Mouse (Mus musculus) MEL (cell line): ENCODE measurements around the gene Denr. TPM values are rescaled to one million over a fixed set of nuclear protein-coding genes. Genes with fewer than 3 reads are reported as not detected.
A peak's percentile ranks its signal among the peaks of the same experiment; 100 is the strongest.

Experiments
- DNase-seq: peaks from one replicate; pipeline ENCODE4 v3.0.0; 2011; ENCODE audit warnings: low read depth, low spot score
- H3K27ac ChIP-seq: 2 replicates; pipeline ENCODE4 v1.5.1; 2012; ENCODE audit warnings: low read depth, mild to moderate bottlenecking, control low read depth, low read length, moderate library complexity; ENCODE audit not compliant: control insufficient read depth
- H3K27me3 ChIP-seq, 2 experiments: fragments of 150-350 bp in 1 of 2; sonication (generic) in 1 of 2; 2 replicates each; pipeline ENCODE4 v1.6.1; 2012; ENCODE audit warnings: low read length in 2 of 2, mild to moderate bottlenecking in 2 of 2, improper control_type of control experiment in 1 of 2, moderate library complexity in 1 of 2; ENCODE audit not compliant: insufficient read depth in 2 of 2, control insufficient read depth in 1 of 2
- H3K36me3 ChIP-seq, 2 experiments: 2 replicates each; pipeline ENCODE4 v1.6.1; 2012 to 2014; ENCODE audit warnings: low read length in 2 of 2, improper control_type of control experiment in 1 of 2, inconsistent platforms in 1 of 2, mild to moderate bottlenecking in 1 of 2; ENCODE audit not compliant: insufficient read depth in 2 of 2, control insufficient read depth in 1 of 2
- H3K4me1 ChIP-seq, 2 experiments: fragments of 150-350 bp in 1 of 2; sonication (generic) in 1 of 2; 2 replicates each; pipeline ENCODE4 v1.6.1; 2012; ENCODE audit warnings: low read length in 2 of 2, improper control_type of control experiment in 1 of 2, mild to moderate bottlenecking in 1 of 2; ENCODE audit not compliant: insufficient read depth in 2 of 2, control insufficient read depth in 1 of 2
- H3K4me3 ChIP-seq, 2 experiments: fragments of 150-350 bp in 1 of 2; sonication (generic) in 1 of 2; 2 replicates each; pipeline ENCODE4 v1.5.1; 2012; ENCODE audit warnings: low read depth in 2 of 2, low read length in 2 of 2, mild to moderate bottlenecking in 2 of 2, moderate library complexity in 2 of 2, control low read depth in 1 of 2, improper control_type of control experiment in 1 of 2; ENCODE audit not compliant: control insufficient read depth in 1 of 2, insufficient read depth in 1 of 2
- H3K79me2 ChIP-seq: 2 replicates; pipeline ENCODE4 v1.6.1; 2012; ENCODE audit warnings: mild to moderate bottlenecking, low read length, moderate library complexity; ENCODE audit not compliant: control insufficient read depth, poor library complexity, insufficient read depth
- H3K9ac ChIP-seq: 2 replicates; pipeline ENCODE4 v1.6.1; 2012; ENCODE audit warnings: low read depth, mild to moderate bottlenecking, control low read depth, low read length, moderate library complexity; ENCODE audit not compliant: control insufficient read depth, poor library complexity, severe bottlenecking
- H3K9me3 ChIP-seq: fragments of 150-350 bp; sonication (generic); replicated peaks from 2 replicates; pipeline ENCODE4 v1.6.1; 2012; ENCODE audit warnings: mild to moderate bottlenecking, low read length, improper control_type of control experiment, moderate library complexity; ENCODE audit not compliant: insufficient read depth
- BHLHE40 ChIP-seq: IDR thresholded peaks from 2 replicates; pipeline ENCODE4 v1.6.1; 2012; ENCODE audit warnings: low read depth, mild to moderate bottlenecking, inconsistent platforms, low read length, improper control_type of control experiment, borderline replicate concordance
- CHD2 ChIP-seq: IDR thresholded peaks from 2 replicates; pipeline ENCODE4 v1.6.1; 2011; ENCODE audit warnings: low read length, improper control_type of control experiment
- CTCF ChIP-seq, 3 experiments: IDR thresholded peaks in 2 of 3; conservative IDR thresholded peaks in 1 of 3; 2 replicates each; pipeline ENCODE4 v1.5.1; 2011 to 2012; ENCODE audit warnings: low read length in 3 of 3, low read depth in 2 of 3, mild to moderate bottlenecking in 2 of 3, improper control_type of control experiment in 1 of 3, inconsistent platforms in 1 of 3, mixed read lengths in 1 of 3, moderate library complexity in 1 of 3; ENCODE audit not compliant: control insufficient read depth in 1 of 3, insufficient read depth in 1 of 3, poor library complexity in 1 of 3, severe bottlenecking in 1 of 3
- EP300 ChIP-seq, 2 experiments: IDR thresholded peaks; 2 replicates each; pipeline ENCODE4 v1.6.1; 2011; ENCODE audit warnings: improper control_type of control experiment in 2 of 2, low read length in 2 of 2, low read depth in 1 of 2, mild to moderate bottlenecking in 1 of 2
- ETS1 ChIP-seq: IDR thresholded peaks from 2 replicates; pipeline ENCODE4 v1.6.1; 2012; ENCODE audit warnings: low read depth, mild to moderate bottlenecking, inconsistent platforms, low read length, improper control_type of control experiment, moderate library complexity
- GABPA ChIP-seq: IDR thresholded peaks from 2 replicates; pipeline ENCODE4 v1.6.1; 2012; ENCODE audit warnings: low read depth, mild to moderate bottlenecking, inconsistent platforms, low read length, improper control_type of control experiment, moderate library complexity
- GATA1 ChIP-seq: IDR thresholded peaks from 2 replicates; pipeline ENCODE4 v1.6.1; 2011; ENCODE audit warnings: low read depth, low read length, improper control_type of control experiment
- JUND ChIP-seq: IDR thresholded peaks from 2 replicates; pipeline ENCODE4 v1.6.1; 2011; ENCODE audit warnings: low read depth, mild to moderate bottlenecking, improper control_type of control experiment, low read length
- MAFK ChIP-seq: IDR thresholded peaks from 2 replicates; pipeline ENCODE4 v1.6.1; 2011; ENCODE audit warnings: low read depth, mild to moderate bottlenecking, low read length, improper control_type of control experiment, borderline replicate concordance
- MAX ChIP-seq: IDR thresholded peaks from 2 replicates; pipeline ENCODE4 v1.6.1; 2011; ENCODE audit warnings: low read length, improper control_type of control experiment
- MEF2A ChIP-seq: IDR thresholded peaks from 2 replicates; pipeline ENCODE4 v1.6.1; 2014; ENCODE audit warnings: low read depth, mild to moderate bottlenecking, inconsistent platforms, low read length, improper control_type of control experiment; ENCODE audit not compliant: poor library complexity, insufficient replicate concordance, severe bottlenecking; ENCODE audit errors: extremely low read depth
- MXI1 ChIP-seq: IDR thresholded peaks from 2 replicates; pipeline ENCODE4 v1.6.1; 2011; ENCODE audit warnings: mild to moderate bottlenecking, low read depth, low read length, improper control_type of control experiment
- MYB ChIP-seq: IDR thresholded peaks from 2 replicates; pipeline ENCODE4 v1.6.1; 2011; ENCODE audit warnings: mild to moderate bottlenecking, low read depth, low read length, improper control_type of control experiment
- MYC ChIP-seq: IDR thresholded peaks from 2 replicates; pipeline ENCODE4 v1.6.1; 2011; ENCODE audit warnings: low read depth, mild to moderate bottlenecking, low read length, improper control_type of control experiment, moderate library complexity
- POLR2A ChIP-seq, 2 experiments: IDR thresholded peaks; 2 replicates each; pipeline ENCODE4 v1.6.1; 2011 to 2012; ENCODE audit warnings: low read length in 2 of 2, mild to moderate bottlenecking in 2 of 2, control low read depth in 1 of 2, improper control_type of control experiment in 1 of 2, low read depth in 1 of 2, moderate library complexity in 1 of 2; ENCODE audit not compliant: control insufficient read depth in 1 of 2, insufficient read depth in 1 of 2, poor library complexity in 1 of 2
- POLR2AphosphoS2 ChIP-seq: IDR thresholded peaks from 2 replicates; pipeline ENCODE4 v1.6.1; 2011; ENCODE audit warnings: low read length, improper control_type of control experiment
- POLR2AphosphoS5 ChIP-seq: IDR thresholded peaks from 2 replicates; pipeline ENCODE4 v1.6.1; 2012; ENCODE audit warnings: low read depth, borderline replicate concordance, mild to moderate bottlenecking, inconsistent platforms, low read length, moderate library complexity, mixed read lengths
- RAD21 ChIP-seq: IDR thresholded peaks from 2 replicates; pipeline ENCODE4 v1.6.1; 2011; ENCODE audit warnings: mild to moderate bottlenecking, low read depth, low read length, improper control_type of control experiment
- RCOR1 ChIP-seq: IDR thresholded peaks from 2 replicates; pipeline ENCODE4 v1.6.1; 2012; ENCODE audit warnings: low read depth, mild to moderate bottlenecking, inconsistent platforms, low read length, improper control_type of control experiment
- SIN3A ChIP-seq: IDR thresholded peaks from 2 replicates; pipeline ENCODE4 v1.6.1; 2012; ENCODE audit warnings: low read length, improper control_type of control experiment, inconsistent platforms
- TAL1 ChIP-seq: IDR thresholded peaks from 2 replicates; pipeline ENCODE4 v1.6.1; 2012; ENCODE audit warnings: mild to moderate bottlenecking, inconsistent platforms, low read length, moderate library complexity, mixed read lengths
- TBP ChIP-seq: IDR thresholded peaks from 2 replicates; pipeline ENCODE4 v1.8.0; 2011; ENCODE audit warnings: low read depth, low read length, improper control_type of control experiment
- TCF12 ChIP-seq: IDR thresholded peaks from 2 replicates; pipeline ENCODE4 v1.6.1; 2014; ENCODE audit warnings: low read depth, mild to moderate bottlenecking, inconsistent platforms, low read length, improper control_type of control experiment, moderate library complexity
- UBTF ChIP-seq: IDR thresholded peaks from 2 replicates; pipeline ENCODE4 v1.6.1; 2012; ENCODE audit warnings: low read depth, mild to moderate bottlenecking, inconsistent platforms, low read length, improper control_type of control experiment, moderate library complexity, borderline replicate concordance; ENCODE audit not compliant: insufficient read depth
- USF1 ChIP-seq: IDR thresholded peaks from 2 replicates; pipeline ENCODE4 v1.6.1; 2014; ENCODE audit warnings: low read depth, mild to moderate bottlenecking, inconsistent platforms, low read length, improper control_type of control experiment, moderate library complexity
- USF2 ChIP-seq, 2 experiments: IDR thresholded peaks; 2 replicates each; pipeline ENCODE4 v1.6.1; 2011 to 2012; ENCODE audit warnings: improper control_type of control experiment in 2 of 2, low read length in 2 of 2, borderline replicate concordance in 1 of 2, inconsistent platforms in 1 of 2, low read depth in 1 of 2, mild to moderate bottlenecking in 1 of 2; ENCODE audit not compliant: insufficient read depth in 1 of 2
- ZC3H11A ChIP-seq: IDR thresholded peaks from 2 replicates; pipeline ENCODE4 v1.6.1; 2012; ENCODE audit warnings: low read depth, mild to moderate bottlenecking, inconsistent platforms, low read length, improper control_type of control experiment
- ZKSCAN1 ChIP-seq: IDR thresholded peaks from 2 replicates; pipeline ENCODE4 v1.6.1; 2012; ENCODE audit warnings: low read depth, mild to moderate bottlenecking, inconsistent platforms, low read length, improper control_type of control experiment, moderate library complexity
- ZMIZ1 ChIP-seq: IDR thresholded peaks from 2 replicates; pipeline ENCODE4 v1.6.1; 2012; ENCODE audit warnings: low read depth, mild to moderate bottlenecking, inconsistent platforms, low read length, improper control_type of control experiment, moderate library complexity
- ZNF384 ChIP-seq: IDR thresholded peaks from 2 replicates; pipeline ENCODE4 v1.6.1; 2012; ENCODE audit warnings: low read depth, mild to moderate bottlenecking, inconsistent platforms, low read length, improper control_type of control experiment
- polyA plus RNA-seq, 2 experiments: library from polyadenylated mRNA; stranded (reverse) in 1 of 2; unstranded in 1 of 2; fragments of >175 nt in 1 of 2; fragments of >200 nt in 1 of 2; gene quantifications; 2 replicates each; pipeline versions ENCODE4 v1.2.1 to v1.2.4; 2012; ENCODE audit warnings: low replicate concordance in 2 of 2, low read depth in 1 of 2; ENCODE audit not compliant: insufficient read length in 2 of 2, insufficient read depth in 1 of 2, missing spikeins in 1 of 2
- total RNA-seq: library from RNA; depleted of rRNA; stranded (reverse); fragments of 300-350 nt; gene quantifications from 2 replicates; pipeline ENCODE4 v1.2.3, GENCODE M21; 2012

The Denr gene
- total and polyA plus RNA-seq, 3 experiments: 62.4 to 323 (median 109) TPM

DNA sequence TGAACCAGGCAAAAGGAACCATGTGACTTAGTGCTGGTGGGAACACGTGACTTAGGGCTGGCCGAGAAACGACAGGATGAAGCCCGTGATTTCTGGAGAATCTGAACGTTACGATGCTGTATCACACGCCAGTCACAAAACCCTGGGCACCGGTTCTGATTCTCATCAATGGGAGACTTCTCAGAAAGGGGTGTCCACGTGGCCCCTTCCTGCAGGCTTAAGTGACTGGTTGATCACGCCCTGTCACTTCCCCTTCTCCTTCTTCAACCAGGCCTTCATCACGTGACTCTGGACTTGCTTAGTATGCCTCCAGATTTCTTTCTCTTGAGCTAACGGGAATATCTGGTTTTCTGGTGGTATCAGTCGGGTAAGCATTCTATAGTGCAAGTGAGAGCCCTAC lies 9.6 kb upstream of the Denr start:
- TF ChIP-seq MYB (no peak), CHD2 (no peak), MAFK (no peak), USF2 (IDR thresholded peaks at IDR 0.05; ENCODE audit: borderline replicate concordance in 1 of 2, insufficient read depth in 1 of 2, low read depth in 1 of 2, low read length in 2 of 2) (peak; percentile 83 to 84), MXI1 (peak; percentile 90), RAD21 (no peak), GATA1 (no peak), BHLHE40 (peak; percentile 78), EP300 (IDR thresholded peaks at IDR 0.05; ENCODE audit: low read depth in 1 of 2, low read length in 2 of 2) (no peak), ZC3H11A (no peak), POLR2AphosphoS2 (no peak), MEF2A (no peak), TAL1 (no peak), ZMIZ1 (no peak), ETS1 (no peak), RCOR1 (no peak; the same call in 1 of the 2 replicates), POLR2A (IDR thresholded peaks at IDR 0.05; ENCODE audit: control insufficient read depth in 1 of 2, insufficient read depth in 1 of 2, low read depth in 1 of 2, low read length in 2 of 2, poor library complexity in 1 of 2) (peak in 1 of 2 experiments; percentile 57; a peak in 1 of 4 replicates), TBP (0 out of 2 replicates have a peak, but pooled peaks have one; percentile 33), MYC (peak; percentile 99), UBTF (no peak), MAX (peak; percentile 97), JUND (no peak), USF1 (peak; percentile 95), TCF12 (no peak), SIN3A (peak; percentile 74), ZNF384 (no peak), POLR2AphosphoS5 (no peak), GABPA (no peak), CTCF (IDR thresholded peaks at IDR 0.05 in 2 of 3, conservative IDR thresholded peaks at IDR 0.05 in 1 of 3; ENCODE audit: control insufficient read depth in 1 of 3, insufficient read depth in 1 of 3, low read depth in 2 of 3, low read length in 3 of 3, poor library complexity in 1 of 3, severe bottlenecking in 1 of 3) (no peak), ZKSCAN1 (no peak)
- peak overlapping the region; percentile 36 to 39; a peak in 3 of 4 replicates for H3K4me3 ChIP-seq
- H3K4me1 ChIP-seq: peaks cover 2 to 21% of the 10 kb centered on the region in 2 experiments; a peak in 3 of 4 replicates
- H3K27me3 ChIP-seq: no peaks in the 10 kb centered on the region
- no peaks in the 10 kb centered on the region for H3K79me2 ChIP-seq
- DNase-seq: peak; percentile 83
- peaks cover 0 to 17% of the 10 kb centered on the region in 2 experiments; a peak in 2 of 4 replicates for H3K36me3 ChIP-seq
- H3K27ac ChIP-seq: peak overlapping the region; percentile 4; the same call in 1 of the 2 replicates
- H3K9ac ChIP-seq: peak overlapping the region; percentile 34
- H3K9me3 ChIP-seq: no peaks in the 10 kb centered on the region
